Mouse (Mus musculus): Measurements from ENCODE around the gene Tcstv3. TPM values are rescaled to one million over a fixed set of nuclear protein-coding genes. Genes with fewer than 3 reads are reported as not detected.

Gene Tcstv3
- not detected in 2 replicates for polyA plus RNA-seq (2012; rRNA removed)

DNA sequence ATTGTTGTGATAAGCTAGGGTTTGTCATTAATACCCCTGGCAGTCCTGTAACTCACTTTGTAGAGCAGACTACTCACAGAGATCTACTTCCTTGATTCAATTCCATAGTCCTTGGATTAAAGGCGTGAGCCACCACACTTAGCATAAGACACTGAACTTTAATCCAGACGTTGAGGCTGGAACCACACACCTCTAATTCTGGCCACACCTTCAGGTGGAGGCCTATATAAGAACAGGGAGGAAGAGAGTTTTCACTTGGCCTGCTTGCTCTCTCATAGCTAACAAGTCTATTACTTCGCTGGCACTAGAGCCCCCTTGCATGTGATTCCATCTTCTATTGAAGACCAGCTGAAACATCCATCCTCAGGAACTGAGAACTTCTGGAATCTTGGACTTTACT, at the start of gene Tcstv3:
Gene Tcstv3 (plus strand): TSS at position 301 of the 400 bp plus-strand sequence.

DNA sequence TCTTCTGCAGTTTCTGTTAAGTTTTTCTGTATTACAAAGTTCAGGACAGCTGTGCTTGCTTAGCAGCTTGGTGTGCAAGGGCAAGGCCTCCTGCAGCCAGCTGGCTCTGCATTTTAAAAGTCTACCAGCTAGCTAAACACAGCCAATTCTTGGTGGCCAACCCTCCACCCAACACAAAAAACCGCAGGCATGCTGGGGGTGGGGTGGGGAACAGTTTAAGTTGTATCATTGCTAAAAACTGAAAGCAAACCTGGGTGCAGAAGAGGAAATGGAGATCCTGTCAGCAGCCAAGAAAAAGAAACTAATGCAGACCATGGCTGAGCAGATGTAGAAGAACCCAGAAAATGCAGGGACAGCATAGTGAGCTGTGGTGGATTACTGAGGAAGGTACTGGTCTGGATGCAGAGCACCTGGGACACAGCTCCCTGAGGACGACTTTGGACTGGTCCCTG, 16.7 kb upstream of the Tcstv3 start, which contains the start of gene BC147527:
Gene BC147527 (plus strand): TSS at position 402 of the 452 bp plus-strand sequence.

Other genes with a start within 250 kb of the Tcstv3 start
- gene Gm20767, start 176.6 kb upstream of the Tcstv3 start, polyA plus RNA-seq (2012; rRNA removed), result not detected in 2 replicates
- 0.36 TPM in 1 of 2 replicates, not detected in the other for gene Gm21818, start 144.4 kb upstream of the Tcstv3 start, polyA plus RNA-seq (2012; rRNA removed)
- not detected in 2 replicates for gene Gm21762, start 100.9 kb upstream of the Tcstv3 start, polyA plus RNA-seq (2012; rRNA removed)
- not detected in 2 replicates for gene Gm21731, start 77.8 kb upstream of the Tcstv3 start, polyA plus RNA-seq (2012; rRNA removed)
- gene AF067061, start 53.8 kb upstream of the Tcstv3 start, polyA plus RNA-seq (2012; rRNA removed), result not detected in 2 replicates
- gene BC147527, start 16.5 kb upstream of the Tcstv3 start, polyA plus RNA-seq (2012; rRNA removed), result 0.08 and 0.21 TPM in 2 replicates

Data from central nervous system, embryonic 11.5 days (tissue).